Mouse (Mus musculus): ENCODE measurements at regions not wholly inside any gene's neighbourhood (a gene's known extent, or its start where the extent isn't known, plus 50 kb on each side); places are given as distances from the start of the nearest gene placed in this dataset.
A peak's percentile ranks its signal among the peaks of the same experiment; 100 is the strongest.

GRCm38 (mm10) chr5:43422815-43423687 is 92.3 kb upstream of the C1qtnf7 start:
- peak; percentile 51 to 84 for DNase-seq (ENCODE audit: low spot score in 2 of 2)

GRCm38 (mm10) chr5:43424551-43425257 is 90.6 kb upstream of the C1qtnf7 start:
- DNase-seq (ENCODE audit: low spot score in 2 of 2): no peak

- no peak for DNase-seq (ENCODE audit: low spot score in 2 of 2)
Observed at GRCm38 (mm10) chr5:43433337-43433736, 82.0 kb upstream of the C1qtnf7 start.

GRCm38 (mm10) chr5:43439191-43439590 is 76.1 kb upstream of the C1qtnf7 start:
- no peak for DNase-seq (ENCODE audit: low spot score in 2 of 2)

- DNase-seq (ENCODE audit: low spot score in 2 of 2): no peak
Observed at GRCm38 (mm10) chr5:43441306-43441705, 74.0 kb upstream of the C1qtnf7 start.

GRCm38 (mm10) chr5:43444582-43445214 is 70.6 kb upstream of the C1qtnf7 start:
- DNase-seq (ENCODE audit: low spot score in 2 of 2): no peak

- DNase-seq (ENCODE audit: low spot score in 2 of 2): no peak
Observed at GRCm38 (mm10) chr5:43445620-43446019, 69.7 kb upstream of the C1qtnf7 start.

GRCm38 (mm10) chr5:43446295-43446694 is 69.0 kb upstream of the C1qtnf7 start:
- DNase-seq (ENCODE audit: low spot score in 2 of 2): no peak

GRCm38 (mm10) chr5:43456018-43456417 is 59.3 kb upstream of the C1qtnf7 start:
- no peak for DNase-seq (ENCODE audit: low spot score in 2 of 2)

GRCm38 (mm10) chr5:43457725-43458124 is 57.6 kb upstream of the C1qtnf7 start:
- no peak for DNase-seq (ENCODE audit: low spot score in 2 of 2)

- no peak for DNase-seq (ENCODE audit: low spot score in 2 of 2)
Observed at GRCm38 (mm10) chr5:43461987-43462715, 53.2 kb upstream of the C1qtnf7 start.

Measured in frontal cortex, postnatal 36 days (tissue).